Mouse (Mus musculus) hindbrain, embryonic 12.5 days (tissue): Measurements from ENCODE around the gene Ppip5k2. TPM values are rescaled to one million over a fixed set of nuclear protein-coding genes. Genes with fewer than 3 reads are reported as not detected.

ENCODE experiments used
- polyA plus RNA-seq: library from polyadenylated mRNA; unstranded; fragments of >200 nt; fragmentation: Nextera tagmentation; extraction: Ambion mirVana; gene quantifications from 2 replicates; pipeline ENCODE4 v1.2.1, GENCODE M21; 2016

Gene Ppip5k2
- polyA plus RNA-seq, 1 experiment from 2014 or later: 64.8 TPM

Other genes with a start within 250 kb of the Ppip5k2 start
- gene D1Ertd622e, start 108.3 kb downstream of the Ppip5k2 start, polyA plus RNA-seq: 34.0 and 37.8 TPM in 2 replicates
- gene Gin1, start 239 bp downstream of the Ppip5k2 start, polyA plus RNA-seq: 19.7 and 20.8 TPM in 2 replicates